In genomic region chr1:187377865-187378524, GRCm38 (mm10) we compare ENCODE assay signal across 11 mouse cellular contexts.
DNase-seq lines count a peak whose midpoint lies in the region; ATAC-seq lines count a peak whose summit lies in the region.
"Had no signal": no experiment of that assay in that cellular context is flagged by ENCODE, and none has a peak within 500 bp of the region (broad histone marks: within the 10 kb centered on the region; RNA-seq: fewer than 3 reads in every experiment).

No protein-coding gene starts in this region.

- H3K9ac ChIP-seq in hindbrain, embryonic 13.5 days: peak overlapping the region; percentile 19; the same call in 1 of the 2 replicates
- H3K9ac ChIP-seq in neural tube, embryonic 14.5 days (replicated peaks; ENCODE audit: low read depth, low read length): no peak overlapping the region
- H3K9ac ChIP-seq: lung, embryonic 15.5 days had no signal

- peak overlapping the region; percentile 76 for H3K27ac ChIP-seq in hindbrain, embryonic 13.5 days
- H3K27ac ChIP-seq in neural tube, embryonic 14.5 days (ENCODE audit: low read depth, low read length): peak overlapping the region; percentile 56
- H3K27ac ChIP-seq: lung, embryonic 15.5 days had no signal

- peak; percentile 6 for DNase-seq in kidney, adult 9 months
- no peak for DNase-seq in kidney, adult 18-20 months
- DNase-seq in ZHBTc4 (ENCODE audit: low read depth, low spot score) (peak; percentile 33), MN1 (ENCODE audit: low spot score) (no peak)
- no peak for DNase-seq in urinary bladder, adult 18-20 months (ENCODE audit: low spot score in 2 of 2)
- DNase-seq in frontal cortex, postnatal 25 days (ENCODE audit: low spot score in 2 of 2): no peak
- DNase-seq: heart, postnatal 14 days had no signal

- H3K36me3 ChIP-seq in hindbrain, embryonic 13.5 days: no peaks in the 10 kb centered on the region
- H3K36me3 ChIP-seq in neural tube, embryonic 14.5 days (ENCODE audit: control insufficient read depth, insufficient read depth, low read length): no peaks in the 10 kb centered on the region
- H3K36me3 ChIP-seq: G1E; lung, embryonic 15.5 days had no signal

- peak overlapping the region; percentile 18; the same call in 1 of the 2 replicates for H3K4me2 ChIP-seq in hindbrain, embryonic 13.5 days
- peak overlapping the region; percentile 6; the same call in 1 of the 2 replicates for H3K4me2 ChIP-seq in neural tube, embryonic 14.5 days (ENCODE audit: low read depth, low read length)
- H3K4me2 ChIP-seq: lung, embryonic 15.5 days had no signal

- H3K27me3 ChIP-seq in hindbrain, embryonic 13.5 days: no peaks in the 10 kb centered on the region
- H3K27me3 ChIP-seq in neural tube, embryonic 14.5 days (ENCODE audit: control insufficient read depth, insufficient read depth, low read length): no peaks in the 10 kb centered on the region
- H3K27me3 ChIP-seq: lung, embryonic 15.5 days had no signal

- WGBS in hindbrain, embryonic 13.5 days: 43% methylated on average over 14 of the region's 14 CpGs
- 32% methylated on average over 14 of the region's 14 CpGs for WGBS in neural tube, embryonic 14.5 days

- no peaks in the 10 kb centered on the region for H3K9me3 ChIP-seq in hindbrain, embryonic 13.5 days
- no peaks in the 10 kb centered on the region for H3K9me3 ChIP-seq in neural tube, embryonic 14.5 days (ENCODE audit: control insufficient read depth, low read length)
- H3K9me3 ChIP-seq: lung, embryonic 15.5 days had no signal

- peaks cover 26% of the 10 kb centered on the region for H3K4me1 ChIP-seq in hindbrain, embryonic 13.5 days (replicated peaks)
- peaks cover 5% of the 10 kb centered on the region; the same call in 1 of the 2 replicates for H3K4me1 ChIP-seq in neural tube, embryonic 14.5 days (ENCODE audit: control insufficient read depth, insufficient read depth, low read length)
- H3K4me1 ChIP-seq: lung, embryonic 15.5 days had no signal

- H3K4me3 ChIP-seq in hindbrain, embryonic 13.5 days: no peak overlapping the region
- no peak overlapping the region for H3K4me3 ChIP-seq in neural tube, embryonic 14.5 days (ENCODE audit: low read depth, low read length)
- H3K4me3 ChIP-seq: lung, embryonic 15.5 days had no signal

- ATAC-seq in hindbrain, embryonic 13.5 days (ENCODE audit: low FRiP score): peak; percentile 77; the same call in 1 of the 2 replicates
- ATAC-seq in neural tube, embryonic 14.5 days (ENCODE audit: low read depth): peak; percentile 85

Comparison
In these comparisons a context has a peak if more than half of its experiments do, and no peak if none do; other contexts are left out.
1. DNase-seq: peak in kidney, adult 9 months (single experiment) and ZHBTc4 (single experiment); none in kidney, adult 18-20 months (single experiment), urinary bladder, adult 18-20 months (0 of 2), MN1 (single experiment) and frontal cortex, postnatal 25 days (0 of 2).